Mouse (Mus musculus) liver, embryonic 14.5 days (tissue): ENCODE measurements around the gene Cidec.

Experiments used
- CTCF ChIP-seq: IDR thresholded peaks from 2 replicates; pipeline ENCODE4 v1.5.1; 2016; ENCODE audit warnings: antibody characterized with exemption, low read depth, control low read depth
- EP300 ChIP-seq: IDR thresholded peaks from 2 replicates; pipeline ENCODE4 v1.6.1; 2016; ENCODE audit warnings: antibody characterized with exemption, low read depth

- no peak for TF ChIP-seq CTCF
- TF ChIP-seq EP300: no peak
Observed at GRCm38 (mm10) chr6:113455007-113455406, 19.4 kb upstream of the Cidec start.
